Mouse (Mus musculus) kidney, embryonic 14.5 days (tissue): ENCODE data around the gene Mei1. TPM values are rescaled to one million over a fixed set of nuclear protein-coding genes. Genes with fewer than 3 reads are reported as not detected.
A peak's percentile ranks its signal among the peaks of the same experiment; 100 is the strongest.
"Not testable (repeated sequence)": the region's sequence is repeated elsewhere in the genome, so short reads cannot be mapped to it uniquely, and the experiment has no call there.

Experiments
- ATAC-seq: fragments of 200-750 bp; cut with Nextera tagmentation; 2 replicates; pipeline ENCODE4 v1.8.0; 2017; ENCODE audit warnings: moderate number of reproducible peaks, mild to moderate bottlenecking, moderate TSS enrichment, moderate library complexity; ENCODE audit not compliant: low FRiP score, low TSS enrichment
- H3K27ac ChIP-seq: fragments of 300-500 bp; sonication (generic); 2 replicates; pipeline ENCODE4 v1.5.1; 2014; ENCODE audit warnings: low read depth, mild to moderate bottlenecking, low read length, moderate library complexity, mixed read lengths
- H3K27me3 ChIP-seq: fragments of 300-500 bp; sonication (generic); 2 replicates; pipeline ENCODE4 v1.6.1; 2014; ENCODE audit warnings: mild to moderate bottlenecking, low read length; ENCODE audit not compliant: control insufficient read depth, insufficient read depth
- H3K36me3 ChIP-seq: fragments of 300-500 bp; sonication (generic); 2 replicates; pipeline ENCODE4 v1.6.1; 2014; ENCODE audit warnings: low read length, mixed read lengths; ENCODE audit not compliant: control insufficient read depth, insufficient read depth
- H3K4me1 ChIP-seq: fragments of 300-500 bp; sonication (generic); 2 replicates; pipeline ENCODE4 v1.6.1; 2014; ENCODE audit warnings: low read length, mixed read lengths; ENCODE audit not compliant: control insufficient read depth, insufficient read depth
- H3K4me2 ChIP-seq: fragments of 300-500 bp; sonication (generic); replicated peaks from 2 replicates; pipeline ENCODE4 v1.6.1; 2014; ENCODE audit warnings: low read depth, mild to moderate bottlenecking, low read length
- H3K4me3 ChIP-seq: fragments of 300-500 bp; sonication (generic); 2 replicates; pipeline ENCODE4 v1.5.1; 2014; ENCODE audit warnings: mild to moderate bottlenecking, low read length
- H3K9ac ChIP-seq: fragments of 300-500 bp; sonication (generic); 2 replicates; pipeline ENCODE4 v1.6.1; 2014; ENCODE audit warnings: low read depth, mild to moderate bottlenecking, low read length, moderate library complexity
- H3K9me3 ChIP-seq: fragments of 300-500 bp; sonication (generic); 2 replicates; pipeline ENCODE4 v1.6.1; 2016; ENCODE audit warnings: low read length; ENCODE audit not compliant: control insufficient read depth
- WGBS: fragments of 180-500 bp; shearing (Covaris S2); extraction: QIAGEN DNeasy Blood & Tissue Kit; methylation state at CpG from one replicate; pipeline ENCODE4 v1.1.7; 2014; 5-methylcytosine and 5-hydroxymethylcytosine counted together
- polyA plus RNA-seq: library from polyadenylated mRNA; unstranded; fragments of >200 nt; fragmentation: Nextera tagmentation; extraction: Ambion mirVana; gene quantifications from 2 replicates; pipeline ENCODE4 v1.2.1, GENCODE M21; 2014

The Mei1 gene
- polyA plus RNA-seq, 1 experiment from 2014 or later, result not detected

DNA sequence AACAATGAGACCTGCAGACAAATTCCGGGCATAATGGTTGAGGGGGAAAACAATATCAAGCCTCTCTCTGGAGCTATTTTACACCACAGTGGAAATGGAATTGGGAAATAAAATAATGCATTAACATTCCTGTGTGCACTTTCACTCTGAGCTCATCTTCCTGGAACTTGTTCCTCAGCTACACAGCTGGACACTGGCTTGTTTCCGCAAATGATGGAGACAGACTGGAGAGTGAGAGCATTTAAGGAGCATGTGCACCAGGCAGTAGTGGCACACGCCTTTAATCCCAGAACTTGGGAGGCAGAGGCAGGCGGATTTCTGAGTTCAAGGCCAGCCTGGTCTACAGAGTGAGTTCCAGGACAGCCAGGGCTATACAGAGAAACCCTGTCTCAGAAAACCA lies 56.9 kb downstream of the Mei1 start:
- ATAC-seq, H3K4me3 ChIP-seq, H3K9ac ChIP-seq, H3K27me3 ChIP-seq, H3K36me3 ChIP-seq, H3K27ac ChIP-seq, H3K4me1 ChIP-seq, H3K9me3 ChIP-seq: not testable (repeated sequence)
- H3K4me2 ChIP-seq, result 0 out of 2 replicates have a peak overlapping the region, but pooled peaks have one; percentile 93
- WGBS, result 84% methylated on average over 4 of the region's 4 CpGs

DNA sequence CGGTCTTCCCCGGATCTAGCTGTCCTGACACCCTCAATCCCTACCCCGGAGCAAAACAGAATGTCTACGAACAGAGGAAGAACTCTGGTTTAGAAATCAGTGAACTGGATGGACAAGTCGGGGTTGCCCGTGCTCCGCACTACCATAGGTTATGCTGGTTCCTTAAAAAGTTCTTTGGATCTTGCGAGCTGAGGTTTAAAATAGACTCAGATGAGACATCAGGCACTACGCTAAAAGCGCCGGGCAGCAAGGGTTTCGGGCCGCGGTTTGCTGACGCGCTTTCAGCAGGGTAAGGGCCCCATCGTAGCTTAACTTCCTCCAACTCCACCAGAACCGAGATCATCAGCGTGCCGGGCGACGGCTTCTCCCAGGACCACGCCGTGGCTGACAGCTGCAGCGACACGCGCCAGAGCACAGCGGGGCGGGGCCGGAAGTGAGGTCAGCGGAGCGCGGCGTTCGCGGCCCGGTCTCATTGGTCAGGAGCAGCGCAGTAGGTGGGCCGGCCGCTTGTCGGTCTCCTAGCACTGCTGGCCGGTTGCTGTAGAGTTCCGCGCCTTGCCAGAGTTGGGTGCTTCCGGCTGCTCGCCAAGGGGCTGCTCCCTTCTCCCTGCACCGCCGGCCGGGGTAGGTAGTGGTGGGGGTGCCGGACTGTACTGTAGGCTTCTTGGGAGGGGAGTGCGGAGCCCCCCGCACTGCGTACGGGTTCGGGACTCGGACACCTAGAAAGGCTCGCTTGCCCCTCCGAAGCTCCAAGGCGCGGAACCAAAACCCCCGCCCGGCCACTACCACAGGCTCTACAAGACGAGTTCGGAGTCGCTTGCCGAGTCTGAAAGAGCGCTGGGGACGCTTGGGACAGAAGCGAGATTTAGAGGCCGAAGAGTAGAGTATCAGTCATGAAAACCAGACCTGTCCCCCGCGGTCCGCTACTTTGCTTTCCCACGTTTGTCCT lies 57.9 kb downstream of the Mei1 start, which contains the start of gene Ccdc134:
Ccdc134 (plus strand) TSS at position 497 of the 949 bp plus-strand sequence.
- Histone ChIP-seq H3K27me3 (no peaks in the 10 kb centered on the region), H3K4me3 (peak within 1 kb of the TSS; percentile 78), H3K36me3 (peaks cover 8% of the 10 kb centered on the region), H3K9ac (peak within 1 kb of the TSS; percentile 74), H3K27ac (peak within 1 kb of the TSS; percentile 6; the same call in 1 of the 2 replicates), H3K4me2 (peak within 1 kb of the TSS; percentile 93), H3K9me3 (no peaks in the 10 kb centered on the region), H3K4me1 (peaks cover 9% of the 10 kb centered on the region)
- ATAC-seq, result peak; percentile 99
- WGBS, result under 1% methylated on average over 71 of the region's 74 CpGs

DNA sequence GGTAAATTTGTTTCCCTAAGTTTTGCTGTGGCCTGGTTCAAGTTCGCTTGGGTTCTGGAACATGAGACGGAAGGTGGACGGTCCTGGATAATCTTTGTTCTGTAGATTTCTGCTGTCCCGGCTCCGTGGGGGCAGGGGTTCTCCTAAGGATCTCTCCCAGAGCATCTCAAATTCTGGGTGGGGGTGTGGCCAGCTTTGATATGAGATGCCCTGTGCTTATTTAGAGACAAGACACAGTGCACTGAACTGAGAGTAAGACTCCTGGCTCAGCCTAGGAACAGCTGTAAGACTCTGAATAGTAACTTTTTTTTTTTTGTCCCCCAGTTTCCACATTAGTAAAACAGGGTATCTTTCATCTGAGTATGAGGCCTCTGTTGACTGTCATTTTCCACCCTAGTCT lies 58.6 kb downstream of the Mei1 start:
- H3K9me3 ChIP-seq, result no peaks in the 10 kb centered on the region
- 0 out of 2 replicates have a peak, but pooled peaks have one; percentile 16 for ATAC-seq
- peak overlapping the region; percentile 93 for H3K4me2 ChIP-seq
- peaks cover 8% of the 10 kb centered on the region for H3K36me3 ChIP-seq
- H3K4me3 ChIP-seq, result peak overlapping the region; percentile 78
- H3K9ac ChIP-seq, result peak overlapping the region; percentile 74
- peaks cover 9% of the 10 kb centered on the region for H3K4me1 ChIP-seq
- under 1% methylated on average over 5 of the region's 5 CpGs for WGBS
- H3K27me3 ChIP-seq, result no peaks in the 10 kb centered on the region
- H3K27ac ChIP-seq, result peak overlapping the region; percentile 1; the same call in 1 of the 2 replicates

DNA sequence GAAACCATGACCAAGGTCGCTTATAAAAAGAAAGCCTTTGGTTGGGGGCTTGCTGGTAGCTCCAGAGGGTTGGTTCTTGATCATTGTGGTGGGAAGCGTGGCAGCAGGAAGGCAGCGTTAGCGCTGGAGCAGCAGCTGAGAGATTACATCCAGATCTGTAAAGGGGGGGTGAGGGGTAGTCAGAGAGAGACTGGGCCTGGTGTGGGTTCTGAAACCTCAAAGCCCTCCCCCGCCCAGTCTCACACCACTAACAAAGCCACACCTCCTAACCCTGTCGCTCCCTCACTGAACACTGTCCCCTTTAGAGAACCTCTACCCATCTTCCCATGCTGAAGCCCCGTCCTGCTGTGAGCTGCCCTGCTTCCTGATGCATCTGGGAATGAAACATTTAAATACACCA lies 60.8 kb downstream of the Mei1 start:
- Histone ChIP-seq H3K27me3 (no peaks in the 10 kb centered on the region), H3K4me1 (peaks cover 9% of the 10 kb centered on the region), H3K27ac (no peak overlapping the region), H3K4me3 (no peak overlapping the region), H3K9ac (no peak overlapping the region), H3K9me3 (no peaks in the 10 kb centered on the region), H3K4me2 (no peak overlapping the region), H3K36me3 (peaks cover 8% of the 10 kb centered on the region)
- ATAC-seq, result no peak
- whole genome bisulfite sequencing, result 72% methylated on average over 7 of the region's 7 CpGs

DNA sequence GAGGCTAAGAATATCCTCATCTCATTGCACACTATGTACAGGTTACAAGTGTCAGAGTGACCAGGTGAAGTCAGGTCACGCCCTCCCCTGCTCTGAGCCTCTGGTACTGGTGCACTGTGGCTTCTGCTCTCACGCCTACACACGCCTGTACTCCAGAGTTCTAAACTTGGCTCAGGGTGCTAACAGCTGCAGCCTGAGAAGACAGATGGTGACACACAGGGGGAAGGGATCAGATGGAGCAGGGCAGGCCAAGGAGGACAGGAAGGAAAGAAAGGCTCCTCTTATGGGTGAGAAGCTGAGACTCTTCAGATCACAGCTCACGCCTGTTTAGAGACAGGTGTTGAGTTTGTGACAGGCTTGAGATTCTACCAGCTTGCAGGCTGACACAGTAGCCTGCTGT lies 65.6 kb downstream of the Mei1 start:
- H3K4me2 ChIP-seq, result no peak overlapping the region
- no peak overlapping the region for H3K9ac ChIP-seq
- no peaks in the 10 kb centered on the region for H3K4me1 ChIP-seq
- WGBS, result 74% methylated on average over 4 of the region's 4 CpGs
- no peak overlapping the region for H3K27ac ChIP-seq
- no peak overlapping the region for H3K4me3 ChIP-seq
- no peaks in the 10 kb centered on the region for H3K9me3 ChIP-seq
- H3K27me3 ChIP-seq, result no peaks in the 10 kb centered on the region
- peaks cover 9% of the 10 kb centered on the region for H3K36me3 ChIP-seq
- ATAC-seq, result no peak

DNA sequence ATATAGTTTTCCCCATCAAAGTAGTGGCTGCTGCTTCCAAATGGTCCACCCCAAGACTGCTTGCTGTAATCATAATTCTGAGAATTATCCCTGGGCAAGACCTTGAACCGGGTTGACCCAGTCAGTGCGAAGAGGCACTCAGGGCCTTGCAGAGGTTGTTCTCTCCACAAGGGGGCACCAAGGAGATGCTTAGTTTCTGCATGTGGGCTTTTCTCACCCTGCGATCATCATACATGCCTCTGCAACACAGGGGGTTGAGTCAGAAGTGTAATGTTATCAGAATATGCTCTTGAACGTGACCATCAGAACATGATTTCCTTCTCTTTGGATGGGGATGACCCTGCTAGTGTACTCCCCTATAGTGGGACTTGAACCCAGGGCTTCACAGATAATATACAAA lies 68.8 kb downstream of the Mei1 start:
- Histone ChIP-seq H3K4me3 (no peak overlapping the region), H3K27ac (no peak overlapping the region), H3K36me3 (peaks cover 11% of the 10 kb centered on the region; the same call in 1 of the 2 replicates), H3K9ac (no peak overlapping the region), H3K9me3 (no peaks in the 10 kb centered on the region), H3K27me3 (no peaks in the 10 kb centered on the region), H3K4me1 (no peaks in the 10 kb centered on the region), H3K4me2 (no peak overlapping the region)
- ATAC-seq, result no peak
- WGBS, result 68% methylated on average over 4 of the region's 4 CpGs

DNA sequence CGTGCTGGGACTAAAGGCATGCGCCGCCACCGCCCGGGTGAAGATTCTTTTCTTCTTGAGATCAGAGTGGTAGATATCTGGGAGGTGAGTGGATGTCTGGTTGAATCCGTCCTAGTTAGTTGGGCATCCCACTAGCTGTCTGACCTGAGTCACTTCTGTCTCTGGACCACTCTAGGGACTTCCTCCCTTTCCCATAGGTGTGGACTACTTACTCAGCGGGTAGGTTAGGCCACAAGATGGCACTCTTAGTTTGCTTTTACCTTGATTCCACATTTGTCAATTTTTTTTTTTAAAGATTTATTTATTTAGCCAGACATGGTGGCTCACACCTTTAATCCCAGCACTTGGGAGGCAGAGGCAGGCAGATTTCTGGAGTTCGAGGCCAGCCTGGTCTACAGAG lies 69.4 kb downstream of the Mei1 start:
- ATAC-seq, result no peak; the same call in 1 of the 2 replicates
- Histone ChIP-seq H3K9me3 (no peaks in the 10 kb centered on the region), H3K27me3 (no peaks in the 10 kb centered on the region), H3K27ac (no peak overlapping the region), H3K36me3 (peaks cover 11% of the 10 kb centered on the region; the same call in 1 of the 2 replicates), H3K9ac (no peak overlapping the region), H3K4me2 (no peak overlapping the region), H3K4me1 (no peaks in the 10 kb centered on the region), H3K4me3 (no peak overlapping the region)
- 91% methylated on average over 8 of the region's 8 CpGs for WGBS

DNA sequence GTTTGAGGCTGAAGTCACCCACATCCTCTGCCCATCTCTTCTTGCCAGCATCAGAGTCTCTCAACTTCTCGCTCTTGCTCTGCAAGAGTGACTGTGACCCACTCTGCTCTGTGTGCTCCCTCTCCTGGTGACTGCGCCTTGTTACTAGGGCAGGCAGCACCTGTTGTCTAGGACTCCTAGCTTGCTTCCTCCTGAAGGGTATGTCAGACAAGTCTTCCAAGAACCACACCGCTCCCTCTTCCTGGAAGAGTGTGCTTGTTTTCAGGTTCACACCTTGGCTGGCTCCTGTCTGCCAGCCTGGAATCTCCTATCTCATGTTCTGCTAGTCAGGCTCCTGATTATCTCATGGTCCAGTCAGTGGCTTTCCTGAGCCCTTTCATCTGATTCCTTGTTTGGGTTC lies 70.6 kb downstream of the Mei1 start:
- no peak overlapping the region; the same call in 1 of the 2 replicates for H3K9ac ChIP-seq
- H3K27me3 ChIP-seq, result no peaks in the 10 kb centered on the region
- no peak overlapping the region for H3K27ac ChIP-seq
- H3K4me1 ChIP-seq, result peaks cover under 1% of the 10 kb centered on the region; the same call in 1 of the 2 replicates
- no peak overlapping the region for H3K4me2 ChIP-seq
- 78% methylated on average over 3 of the region's 3 CpGs for WGBS
- no peak overlapping the region for H3K4me3 ChIP-seq
- H3K9me3 ChIP-seq, result no peaks in the 10 kb centered on the region
- ATAC-seq, result no peak
- H3K36me3 ChIP-seq, result peaks cover 11% of the 10 kb centered on the region; the same call in 1 of the 2 replicates

DNA sequence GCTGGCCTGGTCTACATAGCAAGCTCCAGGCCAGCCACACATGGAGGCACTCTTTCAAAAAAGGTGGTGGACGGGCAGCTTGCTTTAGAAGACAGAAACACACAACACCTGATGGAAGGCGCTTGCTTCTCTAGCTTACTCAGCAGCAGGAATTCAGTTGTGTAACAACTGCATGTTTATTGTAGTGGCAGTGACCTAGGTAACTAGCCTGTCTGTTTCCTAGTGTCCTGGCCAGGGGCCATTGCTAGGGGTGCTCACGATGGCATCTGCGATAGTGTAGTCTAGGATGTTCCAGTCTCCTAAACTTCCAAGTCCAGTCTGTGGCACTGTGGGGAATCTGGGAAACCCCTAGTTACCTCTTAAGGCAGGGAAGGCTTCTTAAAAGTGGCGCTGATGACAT lies 74.4 kb downstream of the Mei1 start:
- 84% methylated on average over 5 of the region's 5 CpGs for WGBS
- Histone ChIP-seq H3K4me1 (peaks cover 20% of the 10 kb centered on the region), H3K4me3 (no peak overlapping the region), H3K36me3 (peaks cover 11% of the 10 kb centered on the region; the same call in 1 of the 2 replicates), H3K27me3 (no peaks in the 10 kb centered on the region), H3K9me3 (no peaks in the 10 kb centered on the region), H3K9ac (no peak overlapping the region), H3K4me2 (no peak overlapping the region), H3K27ac (no peak overlapping the region)
- no peak for ATAC-seq
